Mouse (Mus musculus) gastrocnemius, postnatal 36 days (tissue): Measurements from ENCODE around the gene Ilk. TPM values are rescaled to one million over a fixed set of nuclear protein-coding genes. Genes with fewer than 3 reads are reported as not detected.

Source experiments
- DNase-seq, 2 experiments: peaks; one replicate each; pipeline ENCODE4 v3.0.0; 2022
- intact Hi-C: fragments of 180-260 bp; cut with DNase I; formaldehyde crosslinking; loops from one replicate; pipeline ENCODE4 v1.15.1; 2025
- total RNA-seq, 2 experiments: library from RNA; stranded (reverse); gene quantifications; 2 replicates each; pipeline ENCODE4 v1.2.3; 2021

Ilk gene
- total RNA-seq, 2 experiments from 2014 or later = 44.3 to 45.6 TPM

DNA sequence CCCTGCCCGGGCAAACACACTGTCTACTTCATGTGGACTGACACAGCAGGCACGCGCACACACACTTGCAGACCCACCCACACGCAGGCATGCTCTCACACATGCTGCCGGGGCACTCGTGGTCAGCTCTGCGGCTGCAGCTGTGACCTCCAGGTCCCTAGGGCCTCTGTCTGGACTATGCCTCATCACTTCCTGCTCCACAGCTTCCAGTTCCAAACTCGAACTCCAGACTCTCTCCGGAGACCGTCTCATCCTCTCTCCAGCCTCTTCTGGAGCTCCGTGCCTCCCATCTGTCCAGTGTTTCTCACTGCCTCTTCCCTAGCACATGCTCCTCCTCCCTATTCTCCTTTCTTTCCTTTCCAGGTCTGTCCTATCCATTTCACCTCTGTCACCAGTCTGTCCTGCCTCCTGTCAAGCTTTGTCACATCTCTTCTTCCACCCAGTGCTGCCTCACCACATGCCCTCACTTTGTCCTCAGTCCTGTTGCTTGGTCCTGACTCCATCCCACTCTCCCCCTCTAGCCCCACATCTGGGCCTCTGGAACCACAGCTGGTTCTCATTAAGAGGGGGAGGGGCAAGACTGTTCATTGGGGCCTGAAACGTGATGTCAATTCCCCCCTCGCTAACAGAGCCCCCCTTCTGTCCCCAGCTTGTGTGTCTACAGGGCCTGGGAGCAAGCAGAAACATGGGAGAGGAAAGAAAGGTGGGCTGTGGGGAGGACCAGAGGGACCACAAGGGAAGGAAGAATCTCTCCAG, 41.6 kb downstream of the Ilk start:
- DNase-seq = peak; percentile 60 to 70
- intact Hi-C loops = no loop called here

DNA sequence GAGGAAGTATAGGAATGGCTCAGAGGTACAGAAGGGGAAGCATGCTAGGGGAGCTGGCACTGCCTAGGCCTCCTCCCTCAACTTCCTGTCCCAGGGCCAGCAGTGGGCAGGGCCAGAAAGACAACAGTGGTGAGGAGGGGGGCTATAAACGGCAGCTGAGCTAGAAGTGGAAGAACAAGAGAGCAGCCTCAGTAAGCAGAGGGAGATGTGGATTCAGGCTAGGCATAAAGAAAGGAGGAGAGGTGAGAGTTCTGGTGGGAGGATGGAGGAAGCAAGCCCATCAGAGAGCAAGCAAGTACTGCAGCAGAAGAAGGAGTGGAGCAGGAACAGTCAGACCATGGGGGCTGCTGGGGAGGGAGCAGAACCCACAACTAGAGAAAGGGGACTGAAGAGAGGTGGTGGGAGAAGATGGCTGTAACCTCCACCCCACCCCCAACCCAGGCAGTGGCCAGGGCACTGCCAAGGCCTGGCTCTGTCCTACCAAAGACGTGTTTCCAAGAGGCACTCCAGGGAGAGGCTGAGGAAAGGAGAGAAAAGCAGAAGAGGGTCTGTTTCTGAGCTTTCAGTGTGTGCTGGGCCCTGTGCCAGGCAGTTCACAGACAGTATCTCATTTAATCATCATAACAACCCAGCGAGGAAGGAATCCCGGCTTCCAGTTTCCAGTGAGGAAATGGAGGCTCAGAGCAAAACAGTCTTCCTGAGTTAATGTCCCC, 42.3 kb downstream of the Ilk start:
- intact Hi-C loops = no loop called here
- DNase-seq = peak in 1 of 2 experiments; percentile 25

DNA sequence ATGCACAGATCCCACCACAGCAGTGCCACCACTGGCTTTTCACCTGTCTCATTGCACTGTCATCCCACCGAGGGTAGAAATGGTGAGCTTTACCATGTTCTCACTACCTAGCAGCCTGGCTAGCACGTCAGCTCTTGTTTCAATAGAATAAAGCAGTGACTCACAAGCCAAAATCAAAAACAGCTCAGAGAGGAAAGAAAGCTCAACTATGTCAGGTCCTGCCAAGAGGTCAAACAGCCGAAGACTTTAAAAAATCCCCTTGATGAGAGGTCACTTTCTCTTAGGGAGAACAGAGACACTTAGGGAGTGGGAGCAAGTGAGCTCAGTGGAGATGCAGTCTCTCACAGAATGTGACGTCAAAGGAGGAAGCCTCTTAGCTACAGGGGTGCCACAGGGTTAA, 47.5 kb downstream of the Ilk start:
- intact Hi-C loops = no loop called here
- no peak for DNase-seq

DNA sequence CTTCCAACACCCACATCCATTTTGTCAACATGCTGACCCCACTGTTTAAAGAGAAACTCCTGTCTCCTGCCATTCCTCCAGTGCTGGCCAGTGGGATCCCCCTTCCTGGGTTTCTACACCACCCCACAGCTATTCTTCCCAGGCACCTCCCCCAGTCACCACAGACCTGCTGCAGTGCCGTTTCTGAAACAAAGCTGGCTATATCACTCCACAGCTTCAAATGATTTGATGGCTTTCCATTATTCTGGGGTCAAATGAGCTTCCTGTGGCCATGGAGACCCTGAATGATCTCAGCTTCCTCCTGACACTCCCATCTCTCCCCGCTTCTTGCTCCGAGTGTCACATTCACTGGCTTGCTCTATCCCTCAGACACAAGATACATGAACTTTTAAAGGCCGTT, 48.2 kb downstream of the Ilk start:
- intact Hi-C loops = no loop called here

DNA sequence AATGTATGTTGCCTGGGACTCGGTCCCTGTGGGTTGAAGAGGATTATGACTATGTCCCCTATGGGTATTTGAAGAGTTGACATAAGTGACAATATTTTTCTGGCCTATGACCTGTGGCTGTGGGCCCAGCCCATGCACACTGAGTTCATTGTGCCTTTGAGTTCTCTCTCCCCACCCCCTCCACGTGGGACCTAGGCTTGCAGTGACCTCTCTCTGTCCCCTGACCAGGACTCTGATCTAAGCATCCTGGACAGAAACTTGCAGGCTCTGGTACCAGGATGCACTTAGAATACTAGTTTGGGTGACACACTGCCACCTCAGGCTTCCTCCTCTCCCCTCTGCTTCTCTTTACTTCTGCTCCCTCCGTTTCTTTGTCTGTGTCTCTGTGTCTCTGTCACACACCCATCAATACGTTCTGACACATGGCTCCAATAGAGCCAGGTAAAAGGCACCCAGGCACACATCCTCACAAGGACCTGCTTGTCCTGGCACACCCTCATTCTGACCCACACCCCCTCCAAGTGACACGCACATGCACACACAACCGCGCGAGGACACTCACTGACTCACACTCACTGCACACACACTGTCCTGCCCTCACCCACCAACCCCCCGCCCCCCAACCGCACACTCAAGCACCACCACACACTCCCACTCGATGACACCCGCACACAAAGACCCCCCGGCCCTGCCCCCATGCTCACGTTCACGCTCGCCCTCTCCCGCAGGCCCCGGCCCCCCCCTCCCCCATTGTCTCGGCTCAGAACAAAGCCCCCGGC, 50.3 kb downstream of the Ilk start:
- intact Hi-C loops = no loop called here
- DNase-seq = no peak

More for the DNA sequence above, 48.2 kb downstream of the Ilk start:
- no peak for DNase-seq

DNA sequence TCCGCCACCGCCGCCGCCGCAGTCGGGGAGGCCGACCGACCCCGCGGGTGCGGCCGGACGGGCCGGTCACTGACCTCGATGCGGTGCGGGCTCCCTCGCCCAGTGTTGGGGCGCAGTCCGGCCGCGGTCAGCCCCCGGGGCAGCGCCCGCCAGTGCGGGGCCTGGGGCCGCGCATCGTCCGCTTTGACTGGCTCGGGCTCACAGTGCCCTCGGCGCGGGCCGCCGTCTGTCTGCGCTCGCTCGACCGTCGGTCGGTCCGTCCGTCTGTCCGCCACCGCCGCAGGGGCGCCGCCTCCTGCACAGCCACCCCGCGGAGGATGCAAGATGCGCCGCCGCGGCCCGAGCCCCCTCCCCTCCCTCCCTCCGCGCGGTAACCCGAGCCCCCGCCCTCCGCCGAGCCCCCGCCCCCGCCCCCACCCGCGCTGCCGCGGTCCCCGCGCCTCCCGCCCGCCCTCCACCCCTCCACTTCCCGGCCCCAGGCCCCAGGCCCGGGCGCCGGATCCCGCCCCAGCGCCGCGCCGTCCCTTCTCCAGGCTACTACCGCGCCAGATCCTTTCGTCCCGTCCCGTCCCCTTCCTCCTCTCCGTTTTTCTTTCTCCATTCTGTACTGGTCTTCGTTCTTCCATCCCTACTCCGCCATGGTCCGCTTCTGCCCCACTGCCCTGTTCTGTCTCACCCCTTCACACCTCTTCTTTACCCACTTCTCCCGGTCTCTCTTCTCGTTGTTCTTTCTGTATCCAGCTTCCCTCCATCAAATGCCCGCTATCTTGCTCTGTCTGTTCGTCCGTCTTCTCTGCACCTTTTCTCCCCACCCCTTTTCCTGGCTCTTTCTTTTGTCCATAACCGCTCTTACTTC, 51.1 kb downstream of the Ilk start, which contains the start of gene Dchs1:
TSS of gene Dchs1 (minus strand) at position 370 of the 856 bp plus-strand sequence.
- no peak for DNase-seq
- intact Hi-C loops = no loop called here

DNA sequence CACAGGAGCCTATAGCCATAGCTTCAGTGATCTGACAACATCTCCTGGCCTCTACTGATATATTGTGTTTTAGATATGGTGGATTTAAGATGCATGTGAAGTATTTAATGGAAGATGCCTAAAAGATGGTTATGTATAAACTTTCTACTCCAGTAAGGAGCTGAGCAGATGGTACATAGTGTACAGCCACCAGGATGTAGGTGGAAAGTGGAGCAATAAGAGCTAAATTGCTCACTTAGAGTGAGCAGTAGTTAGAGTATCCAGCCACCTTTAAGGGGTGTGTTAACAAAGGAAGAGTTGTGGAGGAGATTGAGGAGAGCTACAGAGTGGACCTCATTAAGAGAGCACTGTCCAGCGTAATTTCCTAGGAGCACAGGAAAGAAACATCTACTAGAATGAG, 54.8 kb downstream of the Ilk start:
- no peak for DNase-seq
- intact Hi-C loops = no loop called here

Other genes starting within 250 kb of the Ilk start
- 10 to 100 TPM; 50.9 to 51.5 TPM for gene Smpd1, start 182.2 kb upstream of the Ilk start, total RNA-seq
- 1 to 10 TPM; 5.3 to 8.6 TPM for gene Apbb1, start 154.9 kb upstream of the Ilk start, total RNA-seq
- under 1 TPM in 1 of 2 experiments, not detected in 1; 0.36 TPM for gene Hpx, start 136.5 kb upstream of the Ilk start, total RNA-seq
- gene Trim3, start 103.0 kb upstream of the Ilk start, total RNA-seq = 10 to 100 TPM; 13.9 to 15.1 TPM
- gene Timm10b, start 96.5 kb upstream of the Ilk start, total RNA-seq = 10 to 100 TPM; 53.7 to 55.9 TPM
- gene Arfip2, start 96.2 kb upstream of the Ilk start, total RNA-seq = 1 to 10 TPM; 5.7 to 8.0 TPM
- gene Gm45799, start 96.0 kb upstream of the Ilk start, total RNA-seq = 1 to 10 TPM; 1.8 to 2.2 TPM
- gene Dnhd1, start 85.8 kb upstream of the Ilk start, total RNA-seq = under 1 TPM; 0.43 to 0.62 TPM
- gene Rrp8, start 793 bp downstream of the Ilk start, total RNA-seq = 10 to 100 TPM in 1 of 2 experiments, 1 to 10 TPM in 1; 9.9 to 13.3 TPM
- gene Taf10, start 7.8 kb downstream of the Ilk start, total RNA-seq = 10 to 100 TPM; 64.6 to 74.8 TPM
- 10 to 100 TPM; 37.0 to 40.7 TPM for gene Tpp1, start 15.6 kb downstream of the Ilk start, total RNA-seq
- gene Dchs1, start 51.1 kb downstream of the Ilk start, total RNA-seq = 1 to 10 TPM; 3.1 to 4.0 TPM
- 100 to 1,000 TPM in 1 of 2 experiments, 10 to 100 TPM in 1; 93.2 to 109 TPM for gene Mrpl17, start 74.5 kb downstream of the Ilk start, total RNA-seq
- 1 to 10 TPM; 1.3 to 6.0 TPM for gene Gm4070, start 217.4 kb downstream of the Ilk start, total RNA-seq